Mouse (Mus musculus): Measurements from ENCODE around the gene Hs2st1. TPM values are rescaled to one million over a fixed set of nuclear protein-coding genes. Genes with fewer than 3 reads are reported as not detected.

Hs2st1 gene
- polyA plus RNA-seq, 1 experiment from 2014 or later = 13.7 TPM

DNA sequence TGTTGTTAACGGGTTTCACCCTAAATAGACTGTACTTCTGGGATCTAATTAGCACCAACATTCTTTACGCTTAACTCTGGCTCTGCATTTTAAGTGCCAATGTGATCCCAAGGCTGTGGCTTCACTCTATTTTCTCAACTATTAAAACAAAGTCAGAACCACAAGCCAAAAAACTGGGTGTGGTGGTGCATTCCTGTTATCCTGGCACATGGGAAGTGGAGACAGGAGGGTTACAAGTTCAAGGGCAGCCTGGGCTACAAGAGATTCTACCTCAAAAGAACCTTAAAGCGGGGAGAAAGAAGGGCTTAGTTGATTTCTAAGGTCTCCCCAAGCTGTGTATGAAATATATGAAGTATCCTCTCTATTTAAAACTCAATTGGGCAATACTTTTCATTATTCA, 133.9 kb downstream of the Hs2st1 start:
- H3K9me3 ChIP-seq (ENCODE audit: control insufficient read depth, low read length) = no peaks in the 10 kb centered on the region
- ATAC-seq (replicated peaks; ENCODE audit: low FRiP score, low TSS enrichment, low read depth) = no peak
- H3K27me3 ChIP-seq (replicated peaks; ENCODE audit: control insufficient read depth, insufficient read depth, low read length) = no peaks in the 10 kb centered on the region
- no peak for DNase-seq (ENCODE audit: low spot score)
- H3K4me2 ChIP-seq (ENCODE audit: low read length) = no peak overlapping the region
- H3K4me3 ChIP-seq (ENCODE audit: low read depth, low read length) = no peak overlapping the region
- no peak overlapping the region for H3K27ac ChIP-seq (ENCODE audit: low read depth)
- peaks cover 16% of the 10 kb centered on the region for H3K36me3 ChIP-seq (ENCODE audit: control insufficient read depth, insufficient read depth, low read length)
- no peak overlapping the region for H3K9ac ChIP-seq (ENCODE audit: low read length)
- no peaks in the 10 kb centered on the region for H3K4me1 ChIP-seq (replicated peaks; ENCODE audit: control insufficient read depth, insufficient read depth, low read length)
- WGBS = 73% methylated on average over 3 of the region's 3 CpGs

DNA sequence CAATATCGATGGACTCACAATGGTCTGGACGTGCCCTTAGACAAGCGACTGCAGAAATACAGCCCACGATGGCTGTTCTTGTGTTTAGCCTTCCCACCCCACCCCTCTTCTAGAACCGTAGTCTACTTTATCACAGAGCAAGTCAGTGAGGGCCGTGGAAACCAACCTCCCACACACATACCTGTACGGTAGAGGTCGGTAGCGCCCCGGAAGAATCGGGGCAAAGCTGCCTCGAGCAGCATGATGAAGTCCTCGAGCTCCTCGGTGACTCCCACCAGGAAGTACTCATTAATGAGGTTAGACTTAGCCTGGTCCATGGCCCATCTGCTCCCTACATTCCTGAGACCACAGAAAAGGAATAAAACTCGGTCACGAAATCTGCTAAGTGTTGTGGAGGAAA, 134.7 kb downstream of the Hs2st1 start:
- H3K4me3 ChIP-seq (ENCODE audit: low read depth, low read length) = no peak overlapping the region
- H3K27ac ChIP-seq (ENCODE audit: low read depth) = no peak overlapping the region
- WGBS = 88% methylated on average over 16 of the region's 16 CpGs
- peaks cover 18% of the 10 kb centered on the region for H3K36me3 ChIP-seq (ENCODE audit: control insufficient read depth, insufficient read depth, low read length)
- ATAC-seq (replicated peaks; ENCODE audit: low FRiP score, low TSS enrichment, low read depth) (no peak), DNase-seq (ENCODE audit: low spot score) (no peak)
- no peak overlapping the region for H3K9ac ChIP-seq (ENCODE audit: low read length)
- H3K4me1 ChIP-seq (replicated peaks; ENCODE audit: control insufficient read depth, insufficient read depth, low read length) = no peaks in the 10 kb centered on the region
- H3K9me3 ChIP-seq (ENCODE audit: control insufficient read depth, low read length) = no peaks in the 10 kb centered on the region
- H3K4me2 ChIP-seq (ENCODE audit: low read length) = no peak overlapping the region
- H3K27me3 ChIP-seq (replicated peaks; ENCODE audit: control insufficient read depth, insufficient read depth, low read length) = no peaks in the 10 kb centered on the region

DNA sequence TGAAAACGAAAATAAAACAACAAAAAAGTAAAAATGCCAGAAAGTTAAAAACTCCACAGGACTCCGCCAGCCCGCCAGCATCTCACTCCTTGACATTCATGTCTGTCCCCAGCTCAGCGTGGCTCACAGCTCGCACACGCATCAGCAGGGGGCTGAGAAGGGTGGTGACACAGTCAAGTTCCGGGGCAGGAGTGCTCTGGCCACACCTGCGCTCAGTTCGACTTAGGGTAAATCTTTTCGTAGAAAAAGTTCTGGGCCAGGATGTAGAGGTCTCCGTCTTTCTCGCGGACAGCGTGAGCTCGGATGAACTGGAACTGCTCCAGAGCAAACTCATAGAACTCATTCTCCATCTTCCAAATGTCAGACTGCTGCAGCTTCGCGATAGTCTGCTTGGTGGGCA, 135.7 kb downstream of the Hs2st1 start:
- Histone ChIP-seq H3K4me1 (replicated peaks; ENCODE audit: control insufficient read depth, insufficient read depth, low read length) (no peaks in the 10 kb centered on the region), H3K4me2 (ENCODE audit: low read length) (no peak overlapping the region), H3K27me3 (replicated peaks; ENCODE audit: control insufficient read depth, insufficient read depth, low read length) (no peaks in the 10 kb centered on the region), H3K9ac (ENCODE audit: low read length) (no peak overlapping the region), H3K9me3 (ENCODE audit: control insufficient read depth, low read length) (no peaks in the 10 kb centered on the region), H3K4me3 (ENCODE audit: low read depth, low read length) (no peak overlapping the region), H3K36me3 (ENCODE audit: control insufficient read depth, insufficient read depth, low read length) (peaks cover 18% of the 10 kb centered on the region), H3K27ac (ENCODE audit: low read depth) (no peak overlapping the region)
- 88% methylated on average over 17 of the region's 17 CpGs for WGBS
- DNase-seq (ENCODE audit: low spot score) (no peak), ATAC-seq (replicated peaks; ENCODE audit: low FRiP score, low TSS enrichment, low read depth) (no peak)

DNA sequence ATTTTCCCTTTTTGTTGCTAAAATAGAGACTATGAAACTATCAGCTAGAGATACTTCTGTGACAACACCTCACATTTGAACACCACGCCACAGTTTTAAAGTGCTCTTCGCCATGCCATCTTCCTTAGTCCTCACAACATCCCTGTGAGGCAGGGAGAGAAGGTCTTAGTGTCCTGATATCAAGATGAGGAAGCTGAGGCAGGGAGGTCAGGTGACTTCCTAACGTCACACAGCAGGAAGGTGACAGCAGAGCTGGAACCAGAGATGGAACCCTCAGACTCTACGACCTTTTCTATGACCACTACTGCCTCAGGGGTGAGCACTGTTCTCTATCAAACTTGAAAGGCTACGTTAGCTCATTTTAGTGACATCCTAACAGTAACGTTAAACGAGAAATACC, 136.9 kb downstream of the Hs2st1 start:
- Histone ChIP-seq H3K27ac (ENCODE audit: low read depth) (no peak overlapping the region), H3K9me3 (ENCODE audit: control insufficient read depth, low read length) (no peaks in the 10 kb centered on the region), H3K9ac (ENCODE audit: low read length) (no peak overlapping the region), H3K4me3 (ENCODE audit: low read depth, low read length) (no peak overlapping the region), H3K27me3 (replicated peaks; ENCODE audit: control insufficient read depth, insufficient read depth, low read length) (no peaks in the 10 kb centered on the region), H3K36me3 (ENCODE audit: control insufficient read depth, insufficient read depth, low read length) (peaks cover 18% of the 10 kb centered on the region), H3K4me2 (ENCODE audit: low read length) (no peak overlapping the region), H3K4me1 (replicated peaks; ENCODE audit: control insufficient read depth, insufficient read depth, low read length) (no peaks in the 10 kb centered on the region)
- DNase-seq (ENCODE audit: low spot score) = no peak
- ATAC-seq (replicated peaks; ENCODE audit: low FRiP score, low TSS enrichment, low read depth) = no peak
- WGBS = 71% methylated on average over 7 of the region's 7 CpGs

DNA sequence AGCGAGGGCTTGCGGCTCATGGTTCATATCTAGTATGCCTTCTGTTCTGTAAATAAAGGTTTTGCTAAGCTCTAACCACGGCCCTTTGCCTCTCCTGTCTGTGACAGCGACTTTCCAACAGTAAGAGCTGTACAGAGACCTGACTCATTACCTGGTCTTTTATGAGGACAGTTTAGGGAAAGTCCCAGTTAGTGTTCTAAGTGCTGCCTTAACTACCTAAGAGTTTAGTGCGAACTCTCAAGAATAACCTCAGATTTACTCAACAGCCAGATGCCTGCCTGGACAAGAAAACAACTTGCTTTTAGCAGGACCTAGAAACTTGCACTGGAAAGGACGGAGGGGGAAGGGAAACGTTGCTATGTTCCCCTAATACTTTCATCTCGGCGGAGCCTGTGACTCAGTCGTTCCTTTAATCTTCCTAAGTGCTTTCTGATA, 137.8 kb downstream of the Hs2st1 start:
- Histone ChIP-seq H3K4me3 (ENCODE audit: low read depth, low read length) (no peak overlapping the region), H3K9ac (ENCODE audit: low read length) (no peak overlapping the region), H3K36me3 (ENCODE audit: control insufficient read depth, insufficient read depth, low read length) (peaks cover 18% of the 10 kb centered on the region), H3K27me3 (replicated peaks; ENCODE audit: control insufficient read depth, insufficient read depth, low read length) (no peaks in the 10 kb centered on the region), H3K4me1 (replicated peaks; ENCODE audit: control insufficient read depth, insufficient read depth, low read length) (no peaks in the 10 kb centered on the region), H3K4me2 (ENCODE audit: low read length) (no peak overlapping the region), H3K27ac (ENCODE audit: low read depth) (no peak overlapping the region), H3K9me3 (ENCODE audit: control insufficient read depth, low read length) (no peaks in the 10 kb centered on the region)
- 70% methylated on average over 10 of the region's 10 CpGs for WGBS
- DNase-seq (ENCODE audit: low spot score) (no peak), ATAC-seq (replicated peaks; ENCODE audit: low FRiP score, low TSS enrichment, low read depth) (no peak)

DNA sequence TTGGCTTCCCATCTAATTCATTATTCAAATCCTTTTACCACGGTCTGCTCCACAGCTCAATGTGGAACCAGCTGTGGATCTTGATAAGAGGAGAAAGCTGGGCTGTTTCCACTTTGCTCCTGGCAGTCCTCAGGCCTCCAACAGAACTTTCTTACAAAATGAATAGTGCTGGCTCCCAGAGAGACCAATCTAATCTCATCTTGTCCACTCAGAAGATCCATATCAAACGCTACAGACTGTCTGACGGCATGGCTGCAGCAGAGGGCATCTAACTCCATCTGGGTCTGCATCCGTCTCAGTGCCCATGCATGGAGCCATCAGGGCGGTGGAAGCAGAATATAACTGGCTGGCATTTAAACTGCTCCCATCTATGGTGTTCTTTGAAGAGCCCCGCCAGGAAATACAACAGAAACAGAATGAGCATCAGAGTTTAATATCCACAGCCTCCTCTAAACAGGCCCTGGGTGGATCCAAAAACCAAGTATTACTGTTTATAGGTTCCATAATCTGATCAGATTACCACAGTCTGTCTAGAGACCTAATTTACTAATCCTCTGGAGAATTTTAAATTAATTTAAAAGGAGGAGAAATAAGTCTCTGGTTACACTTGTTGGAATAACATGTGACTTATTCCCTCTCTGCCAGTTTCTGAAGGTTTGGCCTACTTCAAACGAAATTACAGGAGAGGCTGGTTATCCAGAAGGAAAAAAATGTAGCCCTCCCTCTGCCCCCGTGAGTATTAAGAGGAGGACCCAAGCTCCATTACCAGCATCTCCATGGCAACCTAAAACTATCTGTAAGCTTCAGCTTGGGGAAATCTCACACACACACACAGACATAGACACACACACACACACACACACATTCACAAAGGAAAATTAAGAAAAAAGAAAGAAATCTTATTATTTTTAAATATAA, 141.2 kb downstream of the Hs2st1 start:
- Histone ChIP-seq H3K9me3 (ENCODE audit: control insufficient read depth, low read length) (no peaks in the 10 kb centered on the region), H3K9ac (ENCODE audit: low read length) (no peak overlapping the region), H3K4me3 (ENCODE audit: low read depth, low read length) (no peak overlapping the region), H3K4me2 (ENCODE audit: low read length) (no peak overlapping the region), H3K36me3 (ENCODE audit: control insufficient read depth, insufficient read depth, low read length) (peaks cover 5% of the 10 kb centered on the region; the same call in 1 of the 2 replicates), H3K4me1 (replicated peaks; ENCODE audit: control insufficient read depth, insufficient read depth, low read length) (no peaks in the 10 kb centered on the region), H3K27ac (ENCODE audit: low read depth) (no peak overlapping the region), H3K27me3 (replicated peaks; ENCODE audit: control insufficient read depth, insufficient read depth, low read length) (no peaks in the 10 kb centered on the region)
- ATAC-seq (replicated peaks; ENCODE audit: low FRiP score, low TSS enrichment, low read depth) (no peak), DNase-seq (ENCODE audit: low spot score) (no peak)
- 74% methylated on average over 8 of the region's 8 CpGs for WGBS

DNA sequence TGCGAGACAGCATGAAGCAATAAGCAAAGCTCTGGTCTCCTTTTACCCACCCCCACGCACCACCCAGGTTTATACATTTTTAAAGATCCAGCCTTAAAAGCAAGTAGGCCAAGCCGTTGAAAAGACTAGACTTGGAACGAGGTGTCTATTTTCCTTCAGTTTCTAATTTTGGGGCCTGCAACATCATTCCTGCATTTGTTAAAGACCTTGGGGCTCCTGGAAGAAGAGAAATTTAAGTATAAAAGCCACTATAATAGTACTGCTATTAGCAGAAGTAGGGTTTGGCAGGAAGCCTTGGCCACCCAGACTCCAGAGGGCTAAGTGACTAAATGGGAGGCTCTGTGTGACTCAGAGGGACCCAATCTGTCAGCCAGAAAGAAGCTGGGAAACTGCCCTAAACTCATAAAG, 144.9 kb downstream of the Hs2st1 start:
- Histone ChIP-seq H3K27me3 (replicated peaks; ENCODE audit: control insufficient read depth, insufficient read depth, low read length) (no peaks in the 10 kb centered on the region), H3K27ac (ENCODE audit: low read depth) (no peak overlapping the region), H3K36me3 (ENCODE audit: control insufficient read depth, insufficient read depth, low read length) (no peaks in the 10 kb centered on the region), H3K4me1 (replicated peaks; ENCODE audit: control insufficient read depth, insufficient read depth, low read length) (no peaks in the 10 kb centered on the region), H3K4me3 (ENCODE audit: low read depth, low read length) (no peak overlapping the region), H3K9me3 (ENCODE audit: control insufficient read depth, low read length) (no peaks in the 10 kb centered on the region), H3K4me2 (ENCODE audit: low read length) (no peak overlapping the region), H3K9ac (ENCODE audit: low read length) (no peak overlapping the region)
- DNase-seq (ENCODE audit: low spot score) (no peak), ATAC-seq (replicated peaks; ENCODE audit: low FRiP score, low TSS enrichment, low read depth) (no peak)
- WGBS = 89% methylated on average over 4 of the region's 4 CpGs

DNA sequence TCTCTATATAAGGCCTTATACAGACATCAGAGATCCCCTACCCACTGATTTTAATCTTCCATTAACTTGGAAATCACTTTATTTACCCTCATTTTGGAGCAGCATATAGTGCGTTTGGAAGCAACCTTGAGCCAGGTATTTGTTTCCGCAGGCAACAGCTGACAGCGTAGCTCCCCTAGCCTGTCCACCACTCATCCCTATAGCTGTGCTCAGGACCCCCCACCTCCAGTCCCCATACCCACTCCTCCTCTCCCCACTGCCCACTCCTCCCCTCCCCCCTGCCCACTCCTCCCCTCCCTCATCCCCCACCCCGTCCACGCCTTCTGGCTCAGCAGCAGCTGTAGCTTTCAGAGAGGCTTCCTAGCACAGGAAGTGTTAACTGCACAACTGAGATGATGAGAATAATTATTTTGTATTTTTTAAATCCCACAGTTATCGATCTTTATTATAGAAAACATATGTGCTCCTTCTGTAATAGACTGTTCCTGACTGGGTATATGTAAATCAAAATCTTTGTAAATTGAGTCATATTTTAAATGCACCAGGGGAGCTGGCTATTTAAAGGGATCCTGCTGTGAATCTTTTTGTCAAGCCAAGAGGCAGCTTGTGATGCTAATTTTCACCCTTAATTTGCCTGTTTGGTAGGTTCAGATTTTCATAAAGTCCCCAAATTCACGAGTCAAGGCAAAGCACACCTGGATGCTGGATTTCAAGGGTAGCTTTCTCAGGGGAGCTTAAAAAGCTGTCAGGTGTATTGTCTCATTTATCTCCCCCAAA, 148.4 kb downstream of the Hs2st1 start:
- WGBS = 54% methylated on average over 7 of the region's 7 CpGs
- ATAC-seq (replicated peaks; ENCODE audit: low FRiP score, low TSS enrichment, low read depth) = no peak

More for the DNA sequence above, 148.4 kb downstream of the Hs2st1 start:
- Histone ChIP-seq H3K9ac (ENCODE audit: low read length) (no peak overlapping the region), H3K27me3 (replicated peaks; ENCODE audit: control insufficient read depth, insufficient read depth, low read length) (no peaks in the 10 kb centered on the region), H3K9me3 (ENCODE audit: control insufficient read depth, low read length) (no peaks in the 10 kb centered on the region), H3K4me1 (replicated peaks; ENCODE audit: control insufficient read depth, insufficient read depth, low read length) (no peaks in the 10 kb centered on the region), H3K4me3 (ENCODE audit: low read depth, low read length) (no peak overlapping the region), H3K4me2 (ENCODE audit: low read length) (no peak overlapping the region), H3K27ac (ENCODE audit: low read depth) (no peak overlapping the region), H3K36me3 (ENCODE audit: control insufficient read depth, insufficient read depth, low read length) (no peaks in the 10 kb centered on the region)
- DNase-seq (ENCODE audit: low spot score) = no peak

All from intestine, embryonic 14.5 days (tissue).